Mouse (Mus musculus): ENCODE measurements around the gene Osbpl5. TPM values are rescaled to one million over a fixed set of nuclear protein-coding genes. Genes with fewer than 3 reads are reported as not detected.

The Osbpl5 gene
- 10 to 100 TPM; 28.7 to 32.2 TPM for total RNA-seq (2021)

GRCm38 (mm10) chr7:143756125-143757026 lies at the start of gene Osbpl5:
Gene Osbpl5 (minus strand): TSS chr7:143756985.
- DNase-seq = no peak
- intact Hi-C loops (cut with DNase I) = loop anchor here (10.0 kb wide), 1 partner anchor 602 kb away; no protein-coding TSS in a partner anchor

GRCm38 (mm10) chr7:143805199-143805624 lies 48.4 kb upstream of the Osbpl5 start:
- intact Hi-C loops (cut with DNase I) = no loop called here
- peak in 1 of 2 experiments; percentile 21 for DNase-seq

GRCm38 (mm10) chr7:143801195-143802065 lies 44.6 kb upstream of the Osbpl5 start:
- intact Hi-C loops (cut with DNase I) = no loop called here
- no peak for DNase-seq

GRCm38 (mm10) chr7:143800770-143801169 lies 44.0 kb upstream of the Osbpl5 start:
- no peak for DNase-seq
- intact Hi-C loops (cut with DNase I) = no loop called here

- DNase-seq = no peak
- intact Hi-C loops (cut with DNase I) = no loop called here
These were observed 42.0 kb upstream of the Osbpl5 start for GRCm38 (mm10) chr7:143798783-143799182.

- peak in 1 of 2 experiments; percentile 38 for DNase-seq
- intact Hi-C loops (cut with DNase I) = no loop called here
These were observed 36.3 kb upstream of the Osbpl5 start for GRCm38 (mm10) chr7:143793121-143793520.

GRCm38 (mm10) chr7:143792336-143792985 lies 35.7 kb upstream of the Osbpl5 start:
- intact Hi-C loops (cut with DNase I) = no loop called here
- no peak for DNase-seq

GRCm38 (mm10) chr7:143783996-143784829 lies 27.4 kb upstream of the Osbpl5 start, which contains the start of gene Mrgpre:
Gene Mrgpre (minus strand): TSS chr7:143784500.
- intact Hi-C loops (cut with DNase I) = no loop called here

GRCm38 (mm10) chr7:143783378-143783995 lies 26.7 kb upstream of the Osbpl5 start:
- DNase-seq = peak in 1 of 2 experiments; percentile 24
- intact Hi-C loops (cut with DNase I) = no loop called here

More at GRCm38 (mm10) chr7:143783996-143784829, 27.4 kb upstream of the Osbpl5 start, which contains the start of gene Mrgpre:
- peak; percentile 92 to 93 for DNase-seq

- DNase-seq = peak; percentile 64 to 66
- intact Hi-C loops (cut with DNase I) = no loop called here
These were observed 20.6 kb upstream of the Osbpl5 start for GRCm38 (mm10) chr7:143777375-143777774.

GRCm38 (mm10) chr7:143776137-143776536 lies 19.4 kb upstream of the Osbpl5 start:
- intact Hi-C loops (cut with DNase I) = no loop called here
- DNase-seq = no peak

- intact Hi-C loops (cut with DNase I) = loop anchor here (10.0 kb wide), 1 partner anchor 285 kb away; no protein-coding TSS in a partner anchor
- DNase-seq = no peak
These were observed 12.7 kb upstream of the Osbpl5 start for GRCm38 (mm10) chr7:143769461-143769860.

- no peak for DNase-seq
- intact Hi-C loops (cut with DNase I) = loop anchor here (10.0 kb wide), 1 partner anchor 283 kb away; no protein-coding TSS in a partner anchor
These were observed 11.5 kb upstream of the Osbpl5 start for GRCm38 (mm10) chr7:143768267-143768666.

GRCm38 (mm10) chr7:143766893-143767292 lies 10.1 kb upstream of the Osbpl5 start, which contains the start of gene Mrgprg:
Gene Mrgprg (minus strand): TSS chr7:143766993.
- intact Hi-C loops (cut with DNase I) = loop anchor here (10.0 kb wide), 1 partner anchor 282 kb away; no protein-coding TSS in a partner anchor
- no peak for DNase-seq

GRCm38 (mm10) chr7:143764876-143765530 lies 8.2 kb upstream of the Osbpl5 start:
- no peak for DNase-seq
- intact Hi-C loops (cut with DNase I) = loop anchor here (1.0 to 10.0 kb wide), 3 partner anchors 59 to 280 kb away; no protein-coding TSS in a partner anchor

GRCm38 (mm10) chr7:143763794-143764193 lies 7.0 kb upstream of the Osbpl5 start:
- intact Hi-C loops (cut with DNase I) = loop anchor here (1.0 to 10.0 kb wide), 3 partner anchors 57 to 279 kb away; no protein-coding TSS in a partner anchor
- no peak for DNase-seq

- no peak for DNase-seq
- intact Hi-C loops (cut with DNase I) = loop anchor here (10.0 kb wide), 1 partner anchor 604 kb away; no protein-coding TSS in a partner anchor
These were observed 2.2 kb upstream of the Osbpl5 start for GRCm38 (mm10) chr7:143758956-143759355.

GRCm38 (mm10) chr7:143757696-143758095 lies 911 bp upstream of the Osbpl5 start:
- no peak for DNase-seq
- intact Hi-C loops (cut with DNase I) = loop anchor here (10.0 kb wide), 1 partner anchor 603 kb away; no protein-coding TSS in a partner anchor
